Mouse (Mus musculus): ENCODE measurements around the gene Ankrd63. TPM values are rescaled to one million over a fixed set of nuclear protein-coding genes. Genes with fewer than 3 reads are reported as not detected.

Ankrd63 gene
- total RNA-seq (2022): under 1 TPM; 0.11 to 0.84 (median 0.36) TPM

- no peak for DNase-seq
Measured at GRCm38 (mm10) chr2:118703913-118704730, at the start of gene Ankrd63. Ankrd63 (minus strand) TSS chr2:118703963.

DNA sequence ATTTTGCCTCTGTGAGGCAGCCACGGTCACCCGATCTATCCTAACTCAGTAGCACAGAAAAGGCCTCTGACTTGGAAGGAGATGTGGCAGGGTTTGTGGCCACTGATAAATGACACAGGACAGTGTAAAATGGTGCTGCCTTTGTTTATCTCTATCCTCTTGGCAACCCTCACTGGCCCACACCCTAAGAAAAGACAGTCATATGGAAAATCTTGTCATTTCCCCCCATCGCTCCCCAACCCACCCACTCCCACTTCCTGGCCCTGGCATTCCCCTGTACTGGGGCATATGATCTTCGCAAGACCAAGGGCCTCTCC, 49.0 kb upstream of the Ankrd63 start:
- no peak for DNase-seq

DNA sequence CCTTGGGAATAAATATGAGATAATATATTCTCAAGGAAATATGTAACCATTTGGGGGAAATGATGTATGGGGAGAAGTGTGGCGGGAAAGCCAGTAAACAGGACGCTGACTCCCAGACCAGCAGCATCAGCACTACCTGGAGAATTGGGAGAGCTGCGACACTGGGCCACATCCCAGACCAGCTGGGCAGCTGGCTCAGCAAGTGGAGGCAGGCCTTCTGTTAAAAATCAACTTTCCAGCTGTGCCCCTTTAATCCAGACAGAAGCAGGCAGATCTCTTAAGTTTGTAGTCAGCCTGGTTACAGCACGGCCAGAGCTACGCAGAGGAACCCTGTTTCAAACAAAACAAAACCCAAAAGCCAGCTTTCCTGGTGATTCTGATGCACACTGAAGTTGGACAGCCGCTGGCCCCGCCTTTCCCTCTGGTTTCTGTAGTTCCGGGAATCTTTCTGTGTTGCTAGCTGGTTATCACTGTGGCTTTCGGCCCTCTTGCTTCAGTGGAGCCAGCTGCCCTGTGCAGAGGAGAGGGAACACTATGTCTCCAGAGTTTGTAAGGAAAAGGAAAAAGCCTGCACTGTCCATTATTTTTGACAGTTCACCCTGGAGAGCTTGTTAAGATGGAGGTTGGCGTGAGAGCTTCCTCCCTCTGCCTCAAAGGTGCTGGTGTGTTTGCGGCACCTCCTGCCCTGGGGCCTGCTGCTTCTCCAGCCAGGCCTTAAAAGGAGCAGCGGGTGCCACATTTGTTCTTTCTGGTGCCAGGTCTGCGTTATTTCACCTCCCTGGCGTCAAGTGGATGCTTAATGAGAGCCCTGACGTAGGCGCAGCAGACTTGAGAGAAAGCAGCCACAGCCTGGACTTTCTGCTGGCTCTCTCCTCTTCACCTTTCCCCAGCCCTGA, 48.4 kb upstream of the Ankrd63 start:
- no peak for DNase-seq

GRCm38 (mm10) chr2:118750476-118750875, 46.7 kb upstream of the Ankrd63 start:
- DNase-seq: no peak

DNA sequence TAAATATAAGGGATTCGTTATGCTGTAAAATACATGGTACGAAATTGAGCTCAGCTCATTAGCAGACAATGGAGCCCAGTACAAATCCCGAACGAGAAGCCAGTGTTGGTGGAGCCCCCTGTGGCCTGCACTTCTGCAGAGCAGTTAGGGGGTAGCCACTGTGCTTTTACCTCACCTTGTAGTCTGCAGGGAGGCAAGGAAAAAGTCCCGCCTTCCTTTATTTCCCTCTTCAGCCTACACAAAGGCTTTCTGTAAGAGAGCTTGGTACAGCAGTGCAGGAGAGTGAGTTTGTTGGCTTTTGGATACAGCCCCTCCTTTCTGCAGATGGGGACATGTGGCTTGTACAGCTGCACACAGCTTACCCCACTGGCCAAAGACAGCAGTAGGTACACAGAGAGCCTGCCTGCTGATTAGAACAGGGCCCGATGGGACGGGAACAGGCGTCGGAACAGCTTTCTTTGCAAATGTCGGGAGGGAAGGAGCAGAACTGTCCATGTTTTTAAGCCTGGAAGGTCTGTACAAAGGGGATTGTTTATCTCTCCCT, 45.6 kb upstream of the Ankrd63 start:
- no peak for DNase-seq

- no peak for DNase-seq
Measured at GRCm38 (mm10) chr2:118747301-118747960, 43.7 kb upstream of the Ankrd63 start.

DNA sequence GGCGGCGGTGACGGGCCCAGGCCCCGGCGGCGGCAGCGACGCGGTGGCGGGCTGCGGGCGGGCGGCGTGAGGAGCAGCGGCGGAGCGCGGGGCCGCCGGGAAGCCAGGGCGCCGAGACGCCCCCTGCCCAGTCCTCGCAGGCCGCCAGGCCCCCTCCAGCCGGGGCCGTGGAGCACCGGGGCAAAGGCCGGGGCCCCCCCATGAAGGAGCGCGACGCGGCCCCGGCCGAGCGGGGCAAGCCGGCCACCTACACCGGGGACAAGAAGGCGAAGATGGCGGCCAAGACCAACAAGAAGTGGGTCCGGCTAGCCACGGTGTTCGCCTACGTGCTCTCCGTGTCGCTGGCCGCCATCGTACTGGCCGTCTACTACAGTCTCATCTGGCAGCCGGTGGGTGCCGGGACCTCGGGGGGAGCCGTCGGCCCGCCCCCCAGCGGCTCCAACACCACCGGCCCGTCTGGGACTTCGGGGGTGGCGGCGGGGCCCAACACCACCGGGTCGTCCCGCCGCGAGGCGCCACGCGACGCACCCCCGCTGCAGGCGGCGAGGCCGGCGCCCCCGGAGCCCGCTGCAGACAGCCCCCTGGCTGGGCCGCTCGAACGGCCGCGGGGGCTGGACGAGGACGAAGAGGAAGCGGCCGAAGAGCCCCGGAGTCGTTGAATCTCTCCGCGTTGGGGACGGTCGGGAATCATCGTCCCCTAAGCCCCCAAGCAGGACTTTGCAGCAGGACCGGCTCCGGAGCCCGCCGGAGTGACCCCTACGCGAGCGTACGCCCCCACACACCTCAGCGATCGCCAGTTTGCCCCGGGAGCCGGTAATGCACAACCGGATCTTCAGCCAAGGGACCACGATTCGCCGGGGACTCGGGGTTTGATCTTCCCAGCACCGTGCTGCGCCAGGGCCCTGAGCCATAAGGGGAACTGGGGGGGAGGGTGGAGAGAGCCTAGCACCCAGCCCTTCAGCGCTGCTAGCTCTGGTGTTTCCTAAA, 42.4 kb upstream of the Ankrd63 start:
- no peak for DNase-seq

DNA sequence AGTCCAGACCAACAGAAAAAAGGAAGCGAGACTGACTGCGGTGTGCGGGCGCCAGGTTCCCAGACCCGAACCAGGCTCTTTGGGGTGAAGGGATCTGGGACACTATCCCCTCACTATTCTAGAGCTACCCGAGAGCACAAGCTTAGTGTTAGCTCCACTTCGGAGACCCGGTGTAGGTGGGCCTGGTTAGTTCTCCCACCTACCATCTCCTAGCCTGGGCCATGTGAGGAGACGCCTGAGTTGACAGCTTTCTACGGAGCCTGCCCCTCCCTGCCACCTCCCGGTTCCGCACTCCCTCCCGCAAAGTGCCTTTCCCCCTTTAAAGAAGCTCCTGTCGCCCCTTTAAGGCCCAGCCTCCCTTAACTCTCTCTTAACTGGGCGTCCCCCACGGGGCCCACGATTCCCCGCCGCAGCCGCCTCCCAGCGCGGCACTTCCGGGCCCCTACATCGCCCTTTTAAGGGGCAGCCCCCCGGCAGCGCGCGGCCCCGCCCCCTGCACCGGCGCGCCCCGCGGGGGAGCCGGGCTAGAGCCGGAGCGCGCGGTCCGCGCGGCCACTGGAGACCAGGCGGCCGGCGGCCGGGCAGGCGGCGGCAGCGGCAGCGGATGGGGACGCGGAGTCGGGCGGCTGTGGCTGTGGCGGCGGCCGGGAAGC, 41.6 kb upstream of the Ankrd63 start, which contains the start of gene Inafm2:
TSS of gene Inafm2 (plus strand) at position 527 of the 653 bp plus-strand sequence.
- peak; percentile 91 for DNase-seq

- no peak for DNase-seq
Measured at GRCm38 (mm10) chr2:118744621-118745020, 40.9 kb upstream of the Ankrd63 start.

- DNase-seq: peak; percentile 18
Measured at GRCm38 (mm10) chr2:118743261-118743943, 39.6 kb upstream of the Ankrd63 start.

GRCm38 (mm10) chr2:118741183-118741582, 37.4 kb upstream of the Ankrd63 start:
- no peak for DNase-seq

GRCm38 (mm10) chr2:118740341-118740740, 36.6 kb upstream of the Ankrd63 start:
- no peak for DNase-seq

DNA sequence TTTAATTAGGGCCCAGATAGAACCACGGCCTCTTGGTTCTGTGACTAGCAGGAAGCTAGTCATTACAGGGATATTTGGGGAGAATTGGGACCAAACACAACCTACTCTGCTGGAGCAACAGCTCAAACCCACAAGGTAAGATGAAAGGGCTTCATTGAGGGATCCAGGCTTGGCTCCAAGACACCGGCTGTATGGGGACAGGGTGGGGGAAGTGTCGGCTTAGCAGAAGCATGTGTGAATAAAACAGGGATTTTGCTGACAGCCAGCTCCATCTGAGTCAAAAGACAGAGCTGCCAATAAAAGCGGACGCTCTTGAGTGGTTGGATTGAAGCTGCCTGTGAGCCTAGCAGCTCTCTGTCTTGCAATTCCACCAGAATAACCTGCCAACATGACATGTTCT, 29.6 kb upstream of the Ankrd63 start:
- DNase-seq: no peak

DNA sequence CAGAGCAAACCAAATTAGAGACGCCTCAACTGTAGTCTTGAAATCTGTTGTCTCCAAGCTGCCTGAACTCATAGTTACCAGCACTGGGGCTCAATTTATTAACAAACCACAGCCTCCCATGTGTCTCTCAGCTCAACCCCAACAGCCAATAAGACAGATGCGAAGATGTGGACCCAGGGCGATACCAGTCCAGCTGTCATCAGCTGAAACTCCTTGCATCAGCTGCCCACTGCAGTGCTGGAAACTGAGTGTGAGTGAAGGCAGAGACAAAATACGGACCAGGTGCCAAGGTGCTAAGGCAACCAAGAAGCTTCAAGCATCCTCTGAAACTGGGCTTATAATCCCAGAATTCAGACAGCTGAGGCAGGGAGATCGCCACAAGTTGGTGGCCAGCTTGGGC, 28.2 kb upstream of the Ankrd63 start:
- DNase-seq: no peak

GRCm38 (mm10) chr2:118730622-118730915, 26.8 kb upstream of the Ankrd63 start:
- peak; percentile 79 for DNase-seq

- no peak for DNase-seq
Measured at GRCm38 (mm10) chr2:118729816-118730621, 26.3 kb upstream of the Ankrd63 start.

GRCm38 (mm10) chr2:118729194-118729593, 25.4 kb upstream of the Ankrd63 start:
- no peak for DNase-seq

GRCm38 (mm10) chr2:118728337-118728736, 24.6 kb upstream of the Ankrd63 start, which contains the start of gene Plcb2:
Plcb2 (minus strand) TSS chr2:118728438.
- DNase-seq: no peak

DNA sequence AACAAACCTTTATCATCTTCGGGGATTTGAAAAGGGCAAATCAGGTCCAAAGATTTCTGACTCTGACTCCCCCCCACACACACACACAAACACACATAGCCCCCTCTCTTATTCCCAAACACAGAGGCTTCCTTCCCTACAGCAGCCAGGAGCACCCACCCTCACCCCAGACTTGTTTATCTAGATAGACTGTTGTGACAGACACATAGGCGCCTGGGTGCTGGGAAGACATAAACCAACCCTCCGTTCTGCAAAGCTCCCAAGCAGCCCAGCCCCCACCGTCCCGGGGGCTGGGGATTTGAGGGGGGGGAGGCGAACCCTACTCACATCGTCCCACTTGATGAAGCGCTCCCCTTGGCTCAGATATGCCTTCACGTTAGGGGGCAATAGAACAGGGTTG, 24.1 kb upstream of the Ankrd63 start:
- no peak for DNase-seq

All from adrenal gland, adult 8-10 months (tissue).